Mouse (Mus musculus) CD4-positive, CD25-positive, alpha-beta regulatory T cell, adult 4 months (primary cell): Measurements from ENCODE around the gene Dpp8. TPM values are rescaled to one million over a fixed set of nuclear protein-coding genes. Genes with fewer than 3 reads are reported as not detected.
A peak's percentile ranks its signal among the peaks of the same experiment; 100 is the strongest.
"Not testable (repeated sequence)": the region's sequence is repeated elsewhere in the genome, so short reads cannot be mapped to it uniquely, and the experiment has no call there.

Source experiments
- ATAC-seq: one replicate; pipeline ENCODE4 v1.8.0; 2017
- polyA plus RNA-seq, 2 experiments: library from polyadenylated mRNA; unstranded; fragments of 100-300 nt; shearing (Covaris generic); gene quantifications; one replicate each; pipeline ENCODE4 v1.2.1; 2017

Dpp8 gene
- polyA plus RNA-seq, 2 experiments from 2014 or later = 19.9 to 23.4 TPM

DNA sequence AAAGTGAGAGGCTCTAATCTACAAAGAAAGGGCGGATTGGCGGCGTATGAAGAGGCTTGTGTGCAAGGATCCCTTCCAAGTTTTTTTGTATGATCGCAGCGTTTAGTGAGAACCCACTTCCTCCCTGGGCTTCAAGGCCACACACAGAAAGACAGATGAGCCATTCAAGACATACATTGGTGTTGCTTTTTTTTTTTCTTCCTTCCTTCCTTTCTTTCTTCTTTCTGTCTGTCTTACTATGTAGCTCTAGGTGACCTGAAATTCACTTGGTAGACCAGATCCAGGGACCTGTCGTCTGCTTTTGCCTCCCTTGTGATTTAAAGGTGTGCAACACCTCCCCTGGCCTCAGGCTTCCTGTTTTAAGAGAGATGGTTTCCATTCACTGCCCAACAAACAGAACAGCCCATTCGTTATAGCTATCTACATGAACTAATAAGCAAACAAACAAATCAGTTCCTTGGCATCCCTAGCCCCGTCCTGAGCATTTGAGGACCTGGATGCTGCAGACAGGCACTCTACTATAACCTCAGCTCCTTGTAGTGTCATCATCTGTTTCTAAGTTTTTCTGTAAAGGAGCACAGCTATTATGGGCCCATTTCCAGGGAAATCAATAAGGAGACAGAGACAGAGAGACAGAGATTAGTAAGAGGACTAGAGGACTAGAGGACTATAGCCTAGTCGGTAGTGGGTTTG lies 10.2 kb upstream of the Dpp8 start:
- peak; percentile 70 for ATAC-seq

DNA sequence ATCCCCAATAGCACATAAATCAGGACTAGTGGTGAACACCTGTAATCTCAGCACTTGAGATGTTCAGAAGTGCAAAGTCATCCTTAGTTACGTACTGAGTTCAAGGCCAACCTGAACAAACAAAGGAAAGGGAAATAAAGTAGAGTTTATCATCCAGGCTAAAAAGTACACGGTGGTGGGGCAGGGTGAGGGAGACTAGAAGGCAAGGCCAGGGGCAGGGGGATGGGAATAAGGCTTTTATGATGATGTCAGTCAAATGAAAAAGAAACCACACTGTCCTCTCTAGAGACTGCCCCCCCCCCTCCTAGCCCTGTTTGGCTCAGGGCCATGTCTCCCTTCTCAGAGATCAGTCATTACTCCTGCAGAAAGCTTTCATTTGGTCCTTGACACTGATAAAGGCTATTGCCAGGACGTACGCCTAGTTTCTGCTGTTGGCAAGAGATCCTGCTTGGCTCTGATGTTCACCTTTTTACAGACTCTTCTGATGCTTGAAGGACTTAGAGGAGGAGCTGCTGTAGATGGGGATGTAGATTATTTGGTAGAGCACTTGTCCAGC lies 9.6 kb upstream of the Dpp8 start:
- no peak for ATAC-seq

DNA sequence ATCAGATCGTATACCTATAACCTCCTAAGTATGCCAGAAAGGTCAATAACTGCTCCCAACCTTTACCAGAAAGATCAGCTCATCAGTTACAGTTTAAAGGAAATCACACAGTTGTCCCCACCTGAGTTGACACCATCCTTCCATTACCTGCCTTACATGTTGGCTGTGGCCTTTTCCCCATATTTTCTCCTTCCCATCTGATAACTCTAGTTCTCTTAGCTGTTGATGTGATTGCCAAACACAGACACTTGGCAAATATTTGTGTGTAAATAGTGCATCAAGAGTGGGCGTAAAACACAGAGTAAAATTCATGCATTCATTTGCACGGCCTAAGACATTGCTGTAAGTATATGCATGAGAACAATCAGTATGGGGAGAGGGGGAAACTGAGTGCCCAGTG lies 8.8 kb upstream of the Dpp8 start:
- no peak for ATAC-seq

DNA sequence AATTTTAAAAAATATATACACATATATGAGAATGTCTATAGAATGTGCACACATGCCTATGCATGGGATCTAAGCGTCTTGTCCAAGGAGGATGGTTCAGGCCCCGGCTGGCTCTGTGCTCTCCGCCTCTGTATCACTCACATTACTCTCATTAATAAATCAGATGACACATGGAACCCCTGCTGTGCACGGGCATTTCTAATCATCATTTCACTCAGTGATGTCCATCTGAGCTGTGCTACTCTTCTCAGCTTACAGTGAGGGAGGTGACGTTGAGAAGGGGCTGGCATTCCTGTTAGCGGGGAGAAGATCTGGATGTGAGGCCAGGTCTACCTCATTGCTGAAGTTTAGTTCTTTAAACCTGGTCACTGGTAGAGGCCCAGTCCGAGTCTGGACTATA lies 5.0 kb upstream of the Dpp8 start:
- no peak for ATAC-seq

DNA sequence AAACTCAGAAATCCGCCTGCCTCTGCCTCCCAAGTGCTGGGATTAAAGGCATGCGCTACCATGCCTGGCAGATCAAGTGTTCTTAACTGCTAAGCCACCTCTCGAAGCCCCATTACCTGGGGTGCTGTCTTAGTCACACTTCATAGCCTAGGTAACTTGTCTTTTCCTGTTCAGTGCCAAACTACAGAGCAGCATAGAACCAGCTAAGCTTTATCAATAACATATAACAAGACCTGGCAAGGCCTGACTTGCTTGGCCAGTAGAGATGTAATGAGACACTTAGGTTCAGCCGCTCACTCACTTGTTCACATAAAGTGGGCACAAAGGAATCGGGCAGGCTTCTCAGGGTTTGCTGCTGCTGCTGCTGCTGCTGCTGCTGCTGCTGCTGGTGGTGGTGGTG lies 3.9 kb upstream of the Dpp8 start:
- ATAC-seq = no peak

DNA sequence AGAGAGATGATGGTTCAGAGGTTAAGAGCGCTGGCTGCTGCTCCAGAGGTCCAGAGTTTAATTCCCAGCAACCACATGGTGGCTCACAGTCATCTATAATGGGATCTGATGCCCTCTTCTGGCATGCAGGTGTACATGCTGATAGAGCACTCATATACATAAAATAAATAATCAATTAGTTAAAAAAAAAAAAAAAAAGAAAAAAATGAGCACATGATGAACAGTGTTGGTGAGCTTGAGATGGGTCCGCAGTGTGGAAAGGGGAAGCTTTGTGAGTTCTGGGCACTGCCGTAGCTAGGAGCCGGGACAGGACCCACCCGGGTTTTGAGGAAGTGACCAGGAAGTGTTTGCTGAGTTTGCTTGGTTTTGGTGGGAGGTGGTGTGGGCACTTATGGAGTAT lies 859 bp upstream of the Dpp8 start:
- ATAC-seq = not testable (repeated sequence)

DNA sequence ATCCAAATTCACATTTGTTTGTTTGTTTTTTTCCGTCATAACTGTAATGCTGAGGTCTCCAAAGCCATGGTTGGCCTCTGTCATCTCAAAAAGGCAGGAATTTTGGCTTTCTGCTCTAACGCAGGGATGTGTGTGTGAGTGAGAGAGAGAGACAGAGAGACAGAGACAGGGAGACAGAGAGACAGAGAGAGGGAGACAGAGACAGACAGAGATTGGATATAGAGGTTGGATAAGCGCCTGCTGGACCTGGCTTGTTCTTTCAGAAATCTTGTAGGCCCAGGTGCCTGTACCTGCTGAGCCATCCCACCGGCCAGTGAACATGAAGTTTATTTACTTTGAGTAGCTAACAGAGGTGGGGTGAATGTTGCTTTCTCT lies 333 bp upstream of the Dpp8 start:
- peak; percentile 20 for ATAC-seq

DNA sequence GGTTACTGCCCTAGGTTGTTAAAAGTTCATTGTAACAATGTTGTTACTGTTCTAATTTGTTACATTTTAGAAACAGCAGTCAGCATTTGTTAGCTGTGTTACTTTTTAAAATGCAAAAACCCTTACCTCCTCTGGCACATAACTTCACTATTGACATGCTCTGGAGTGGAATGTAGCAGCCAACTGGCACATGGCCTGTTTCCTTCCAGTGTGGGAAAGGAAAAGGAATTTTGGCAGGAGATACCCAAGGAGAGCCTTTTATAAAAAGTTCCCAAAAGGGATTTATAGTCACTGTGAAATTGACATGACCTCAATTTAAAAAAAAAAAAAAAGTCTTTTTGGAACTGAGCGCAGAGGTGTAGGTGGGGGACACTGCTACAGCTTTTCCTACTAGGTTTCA lies 4.2 kb downstream of the Dpp8 start:
- ATAC-seq = no peak

DNA sequence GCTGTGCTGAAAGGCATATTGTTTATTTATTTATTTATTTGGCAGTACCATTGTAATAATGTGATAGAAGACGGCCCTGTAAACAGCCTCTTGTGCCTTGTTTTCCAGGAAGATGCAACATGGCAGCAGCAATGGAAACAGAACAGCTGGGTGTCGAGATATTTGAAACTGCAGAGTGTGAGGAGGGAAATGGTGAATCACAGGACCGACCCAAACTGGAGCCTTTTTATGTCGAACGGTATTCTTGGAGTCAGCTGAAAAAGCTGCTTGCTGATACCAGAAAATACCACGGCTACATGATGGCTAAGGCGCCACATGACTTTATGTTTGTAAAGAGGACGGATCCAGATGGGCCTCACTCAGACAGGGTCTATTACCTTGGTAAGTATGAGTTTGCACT lies 4.6 kb downstream of the Dpp8 start:
- no peak for ATAC-seq

DNA sequence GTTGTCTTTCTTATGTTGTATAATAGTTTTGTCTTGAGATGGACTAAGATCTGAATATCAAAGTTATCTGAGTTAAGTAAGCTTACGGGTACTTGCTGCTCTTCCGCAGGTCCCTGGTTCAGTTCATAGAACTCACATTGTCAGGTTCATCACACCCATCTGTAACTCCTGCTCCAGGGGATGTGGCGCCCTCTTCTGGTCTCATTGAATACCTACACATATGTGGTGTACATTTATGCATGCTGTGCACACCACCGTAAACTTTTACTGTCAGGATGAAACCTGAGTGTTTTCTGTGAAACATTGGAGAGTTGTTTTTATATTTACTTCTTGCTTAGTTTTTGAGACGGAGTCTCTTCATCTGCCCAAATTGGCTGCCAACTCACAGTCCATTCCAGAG lies 9.2 kb downstream of the Dpp8 start:
- no peak for ATAC-seq

DNA sequence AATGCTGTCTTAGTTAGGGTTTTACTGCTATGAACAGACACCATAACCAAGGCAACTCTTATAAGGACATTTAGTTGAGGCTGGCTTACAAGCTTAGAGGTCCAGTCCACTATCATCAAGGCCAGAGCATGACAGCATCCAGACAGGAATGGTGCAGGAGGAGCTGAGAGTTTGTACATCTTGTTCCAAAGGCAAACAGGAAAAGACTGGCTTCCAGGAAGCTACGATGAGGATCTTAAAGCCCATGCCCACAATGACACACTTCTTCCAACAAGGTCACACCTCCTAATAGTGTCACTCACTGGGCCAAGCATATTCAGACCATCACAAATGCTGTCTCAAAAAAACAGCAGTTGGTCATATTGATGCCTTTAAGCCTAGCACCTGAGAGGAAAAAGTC lies 14.8 kb downstream of the Dpp8 start:
- ATAC-seq = no peak

DNA sequence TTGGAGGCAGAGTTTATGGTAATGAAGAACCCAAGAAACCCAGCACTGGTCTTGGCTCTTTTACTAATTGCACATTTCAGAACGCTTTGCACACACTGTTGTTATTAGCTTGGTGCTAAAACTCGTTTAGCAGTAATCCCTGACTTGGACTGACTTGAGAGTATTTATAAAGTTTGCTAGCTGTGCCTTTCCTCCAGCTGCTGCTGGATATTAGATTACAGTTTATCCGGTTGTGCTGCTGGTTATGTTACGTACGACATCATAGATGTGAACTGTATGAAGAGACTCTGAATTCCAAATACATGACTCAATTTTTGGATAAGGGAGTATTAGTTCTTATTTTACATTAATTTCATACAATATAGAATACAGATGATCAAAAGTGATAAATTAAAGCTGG lies 17.2 kb downstream of the Dpp8 start:
- no peak for ATAC-seq

DNA sequence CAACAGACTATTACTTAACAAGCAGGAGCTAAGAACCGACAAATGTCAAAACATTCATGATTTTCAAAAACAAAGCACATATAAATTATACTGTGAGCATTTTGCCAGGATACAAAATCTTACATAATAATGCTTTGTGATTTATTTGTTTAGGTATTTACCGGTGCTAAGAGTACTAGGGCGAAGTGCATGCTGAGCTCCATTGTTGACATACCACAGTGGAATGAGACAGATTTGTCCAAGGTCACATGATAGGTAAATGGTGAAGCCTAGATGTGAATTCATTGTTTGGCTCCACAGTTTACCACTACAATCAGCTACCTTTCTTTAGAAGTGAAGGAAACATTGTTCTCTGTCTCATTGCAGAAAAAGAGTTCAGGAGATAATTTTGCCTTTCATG lies 18.8 kb downstream of the Dpp8 start:
- no peak for ATAC-seq

DNA sequence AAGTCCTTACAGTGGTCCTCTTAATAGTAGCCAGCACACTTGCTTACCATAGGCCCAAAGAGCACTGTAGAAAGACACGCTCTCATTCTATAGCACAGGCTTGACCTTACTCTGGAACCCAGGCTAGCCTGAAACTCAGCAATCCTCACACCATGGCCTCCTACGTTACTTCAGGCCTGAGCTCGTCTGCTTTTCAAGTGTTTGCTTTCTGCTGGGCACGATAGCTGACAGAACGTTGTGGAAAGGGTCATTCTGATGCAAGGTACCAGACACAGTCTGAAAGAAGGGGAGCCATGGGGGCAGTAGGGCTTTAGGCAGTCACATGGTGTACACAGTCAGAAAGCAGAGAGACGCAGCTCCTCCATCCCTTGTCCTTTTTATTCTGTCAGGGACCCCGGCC lies 32.0 kb downstream of the Dpp8 start:
- ATAC-seq = no peak

DNA sequence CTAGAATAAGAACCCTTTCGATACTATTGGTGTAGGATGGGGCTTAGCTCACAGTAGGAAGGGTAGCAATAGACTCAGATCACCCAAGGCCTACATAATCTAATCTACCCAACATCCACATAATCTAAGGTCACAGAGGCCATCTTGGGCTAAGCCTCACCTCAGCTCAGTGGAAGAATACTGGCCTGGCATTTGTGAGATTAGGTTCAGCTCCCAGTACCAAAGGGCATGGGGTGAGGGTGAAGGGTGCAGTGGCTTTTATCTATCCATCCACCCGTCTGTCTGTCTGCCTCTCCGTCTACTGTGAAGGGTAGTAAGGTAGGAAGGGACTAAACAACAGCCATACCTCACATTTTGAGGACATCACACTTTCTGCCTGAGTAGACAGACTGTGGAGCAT lies 38.4 kb downstream of the Dpp8 start:
- no peak for ATAC-seq

DNA sequence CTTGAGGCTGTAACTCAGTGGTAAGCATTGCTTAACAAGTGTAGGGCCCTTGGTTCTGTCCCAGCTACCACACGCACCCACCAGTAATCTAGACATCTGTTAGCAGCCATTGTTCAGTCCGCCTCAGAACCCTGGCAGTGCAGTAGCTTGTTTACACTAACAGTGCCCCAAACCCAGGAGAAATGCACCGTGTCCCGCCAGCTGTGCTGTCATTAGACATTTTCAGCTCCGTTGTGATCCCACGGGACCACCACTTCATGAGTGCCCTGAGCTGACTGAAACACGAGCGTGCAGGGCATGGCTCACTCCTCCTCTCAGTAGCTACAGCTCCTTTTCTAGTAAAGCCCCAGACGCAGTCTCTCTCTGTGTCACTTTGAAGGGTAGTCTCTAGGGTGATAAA lies 41.3 kb downstream of the Dpp8 start:
- no peak for ATAC-seq

DNA sequence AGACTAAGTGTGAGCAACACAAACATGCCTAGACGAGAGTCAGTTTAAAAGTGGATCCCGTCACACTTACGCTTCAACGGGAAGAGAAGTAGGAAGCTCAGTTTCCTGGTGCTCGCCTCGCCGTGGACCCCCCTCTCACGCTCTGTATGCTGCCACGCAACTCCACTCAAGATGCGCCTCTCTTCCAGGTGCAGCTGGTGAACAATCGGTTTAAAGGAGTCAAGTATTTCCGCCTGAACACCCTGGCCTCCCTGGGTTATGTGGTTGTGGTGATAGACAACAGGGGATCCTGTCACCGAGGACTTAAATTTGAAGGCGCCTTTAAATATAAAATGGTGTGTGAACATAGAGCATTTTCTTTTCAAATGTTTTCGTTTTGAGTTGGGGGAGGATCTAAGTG lies 42.0 kb downstream of the Dpp8 start:
- ATAC-seq = no peak

DNA sequence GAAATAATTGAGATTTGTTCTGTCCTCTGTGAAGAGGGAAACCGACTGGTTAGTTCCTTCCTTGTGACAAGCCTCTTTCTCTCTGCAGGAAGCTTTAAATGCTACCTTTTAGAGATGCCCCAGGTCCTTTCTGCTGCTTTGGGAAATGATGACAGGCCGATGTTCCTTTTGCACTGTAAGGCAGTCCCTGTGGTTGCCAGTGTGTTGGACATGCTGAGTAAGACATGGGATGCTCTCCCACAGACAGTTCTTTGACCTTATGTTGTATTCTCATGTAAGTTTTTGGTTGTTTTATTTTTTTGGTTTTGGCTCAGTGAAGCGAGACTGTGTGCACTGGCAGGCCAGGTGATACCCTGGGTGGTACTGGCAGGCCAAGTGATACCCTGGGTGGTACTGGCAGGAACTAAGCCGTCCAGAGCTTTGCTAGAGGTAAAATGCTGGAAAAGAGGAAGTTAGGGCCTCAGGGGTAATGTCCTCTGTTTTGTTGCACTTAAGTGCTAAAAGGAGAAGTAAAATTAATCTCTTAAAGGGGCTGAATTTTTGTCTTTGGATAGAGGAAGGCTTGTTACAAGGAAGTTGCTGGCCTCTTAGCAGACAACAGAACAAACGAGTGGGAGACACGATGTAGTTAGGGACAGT lies 42.8 kb downstream of the Dpp8 start:
- ATAC-seq = no peak

DNA sequence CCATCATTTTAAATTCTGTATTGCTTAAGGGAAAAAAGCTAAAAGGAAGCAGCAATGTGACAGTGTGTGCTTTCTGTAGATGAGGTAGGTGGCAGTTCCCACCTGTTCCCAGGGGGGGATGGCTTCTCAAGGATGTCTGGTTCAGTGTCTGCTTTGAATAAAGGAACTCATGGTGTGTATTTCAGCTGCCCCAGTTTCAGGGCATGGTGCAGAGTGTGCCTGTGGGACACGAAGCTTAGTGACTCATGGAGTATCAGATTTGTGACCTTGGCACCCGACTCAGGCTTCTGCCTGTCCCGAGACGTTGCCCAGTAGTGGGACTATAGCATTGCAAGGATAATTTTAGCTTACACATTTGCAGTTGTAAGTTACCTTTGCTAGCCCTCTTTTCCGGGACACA lies 45.3 kb downstream of the Dpp8 start:
- ATAC-seq = no peak

DNA sequence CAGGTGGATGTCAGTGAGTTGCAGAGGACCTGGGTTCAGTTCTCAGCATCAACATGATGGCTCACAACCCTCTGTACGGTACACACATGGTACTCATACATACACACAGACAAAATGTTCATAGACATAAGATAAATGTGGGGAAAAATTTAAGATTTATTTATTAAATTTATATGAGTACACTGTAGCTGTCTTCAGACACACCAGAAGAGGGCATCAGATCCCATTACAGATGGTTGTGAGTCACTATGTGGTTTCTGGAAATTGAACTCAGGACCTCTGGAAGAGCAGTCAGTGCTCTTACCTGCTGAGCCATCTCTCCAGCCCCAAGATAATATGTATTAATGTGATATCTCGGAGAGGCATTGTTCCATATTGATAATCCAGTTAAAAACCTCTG lies 47.9 kb downstream of the Dpp8 start:
- not testable (repeated sequence) for ATAC-seq

DNA sequence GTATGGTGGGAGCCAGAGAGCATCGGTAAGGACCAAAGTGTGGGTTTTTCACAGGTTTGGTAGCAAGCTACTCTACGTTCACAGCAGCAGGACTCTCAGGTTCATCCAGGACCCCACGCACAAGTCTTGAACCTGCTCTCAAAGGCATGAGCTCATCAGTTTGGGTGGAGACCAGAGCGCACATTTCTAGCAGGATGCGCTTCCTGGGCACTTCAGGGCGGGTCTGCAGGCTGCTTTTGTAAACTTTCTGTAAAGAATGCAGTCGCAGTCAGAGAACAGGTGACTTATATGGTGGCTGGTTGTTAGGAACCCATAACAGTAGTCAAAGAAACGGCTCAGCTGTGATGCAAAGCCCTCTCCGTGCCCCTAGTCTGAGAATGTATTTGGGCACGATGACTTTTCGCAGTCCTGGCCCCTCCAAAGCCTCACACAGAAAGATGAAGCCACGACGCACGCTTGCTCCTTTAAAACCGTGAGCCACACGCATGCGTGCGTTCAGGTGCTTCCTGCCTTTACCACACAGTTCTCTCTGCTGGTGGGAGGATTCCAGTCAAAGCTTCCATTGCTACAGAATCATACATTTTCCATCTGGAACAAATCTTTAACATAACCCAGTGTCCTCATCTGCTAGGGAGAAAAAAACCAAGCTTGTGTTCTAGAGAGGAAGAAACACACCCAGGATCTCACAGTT lies 51.0 kb downstream of the Dpp8 start:
- ATAC-seq = peak; percentile 55

DNA sequence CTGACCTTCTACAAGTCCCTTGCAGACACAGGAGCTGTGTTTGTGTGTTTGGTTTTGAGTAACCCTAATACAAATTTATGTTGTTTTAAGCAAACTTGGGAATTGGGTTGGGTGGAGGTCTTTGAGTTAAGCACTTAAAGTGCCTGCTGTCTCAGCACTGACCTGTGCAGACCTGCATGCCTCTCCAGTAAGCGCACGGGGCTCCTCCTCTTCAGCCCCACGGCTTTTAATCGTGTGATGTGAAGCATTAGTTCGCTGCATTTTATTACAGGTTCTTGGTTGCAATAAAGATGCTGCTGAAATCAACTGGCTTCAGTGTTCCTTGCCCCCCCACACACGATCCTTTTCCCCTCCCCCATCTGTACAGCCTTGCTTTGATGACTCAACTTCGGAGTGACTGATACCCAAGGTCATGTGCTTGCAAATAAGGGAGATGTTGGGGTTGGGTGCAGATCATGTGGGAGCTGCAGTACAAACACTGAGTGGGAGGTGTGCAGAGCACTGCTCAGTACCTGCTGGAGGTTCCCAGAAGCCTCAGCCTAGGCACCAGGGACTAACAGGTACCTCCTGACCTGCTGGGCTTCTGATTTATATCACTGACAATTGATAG lies 52.1 kb downstream of the Dpp8 start:
- peak; percentile 67 for ATAC-seq

DNA sequence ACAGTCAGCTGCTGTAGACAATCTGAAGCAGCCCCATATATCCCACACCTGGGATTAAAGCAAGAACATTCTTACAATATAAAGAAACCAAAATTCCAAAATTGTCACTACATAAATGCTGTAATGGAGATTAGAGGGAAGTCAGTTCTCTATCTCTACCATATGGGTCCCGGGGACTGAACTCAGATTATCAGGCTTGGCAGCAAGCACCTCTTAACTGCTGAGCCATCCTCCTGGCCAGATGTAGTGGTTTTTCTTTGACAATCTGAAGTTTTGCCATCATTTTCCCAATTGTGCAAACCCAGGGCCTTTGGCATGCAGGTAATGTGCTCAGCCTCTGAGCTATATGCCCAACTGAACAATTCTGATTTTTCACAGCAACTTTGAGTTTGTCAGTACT lies 53.1 kb downstream of the Dpp8 start:
- no peak for ATAC-seq

DNA sequence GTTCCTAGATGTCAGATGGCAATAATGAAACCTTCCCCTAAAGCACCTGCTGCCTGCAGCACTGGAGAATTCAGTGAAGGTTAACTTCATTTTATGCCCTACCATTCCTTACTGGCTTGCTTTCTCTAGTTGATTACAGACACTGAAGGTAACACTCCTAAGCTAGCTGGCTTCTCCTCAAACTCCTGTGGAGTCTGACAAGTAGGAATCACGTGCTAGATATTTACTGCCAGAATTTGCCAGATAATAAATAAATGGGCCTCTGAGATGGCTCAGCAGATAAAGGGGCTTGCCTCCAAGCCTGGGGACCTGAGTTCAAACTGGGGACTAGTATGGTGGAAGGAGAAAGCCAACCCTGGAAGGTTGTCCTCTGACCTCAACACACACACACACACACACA lies 54.6 kb downstream of the Dpp8 start:
- ATAC-seq = no peak
